Mouse (Mus musculus) MN1 (cell line): ENCODE data around the gene Epha8.
A peak's percentile ranks its signal among the peaks of the same experiment; 100 is the strongest.

ENCODE experiments used
- DNase-seq: peaks from one replicate; pipeline ENCODE4 v3.0.0-alpha.2; 2016; ENCODE audit warnings: low spot score

Gene Epha8

DNA sequence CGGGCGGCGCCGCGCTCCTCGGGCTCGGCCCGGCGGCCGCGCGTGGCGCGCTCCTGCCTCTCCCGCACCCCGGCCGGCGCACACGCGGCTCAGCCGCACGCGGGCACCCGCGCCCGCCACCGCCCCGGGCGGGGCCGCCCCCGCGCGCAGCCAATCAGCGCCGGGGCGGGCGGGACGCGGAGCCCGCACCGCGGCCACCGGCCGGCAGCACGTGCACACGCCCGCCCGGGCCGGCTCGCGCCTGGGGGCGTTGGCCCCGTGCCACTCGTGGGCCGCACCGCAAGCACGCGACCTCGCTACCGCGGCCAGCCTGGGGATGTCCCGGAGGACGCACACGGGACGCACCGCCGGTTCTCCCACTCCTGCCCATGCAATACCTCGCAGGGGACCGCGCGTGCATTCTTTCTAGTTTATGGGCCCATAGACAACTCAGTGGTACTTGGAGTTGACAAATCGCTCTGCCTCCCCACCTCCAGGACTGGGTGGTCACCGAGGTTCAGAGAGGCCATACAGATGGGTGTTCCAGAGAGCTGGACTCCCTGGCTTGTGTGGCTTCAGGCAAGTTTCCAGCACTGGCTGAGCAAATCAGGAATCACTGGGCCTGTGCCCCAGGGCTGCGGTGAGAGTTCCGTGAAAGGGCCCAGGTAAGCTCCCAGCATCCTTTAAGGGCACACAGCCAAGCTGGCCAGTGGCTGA, at the start of gene Epha8:
Gene Epha8 (minus strand): TSS at position 66 of the 696 bp plus-strand sequence.
- DNase-seq = peak; percentile 55

DNA sequence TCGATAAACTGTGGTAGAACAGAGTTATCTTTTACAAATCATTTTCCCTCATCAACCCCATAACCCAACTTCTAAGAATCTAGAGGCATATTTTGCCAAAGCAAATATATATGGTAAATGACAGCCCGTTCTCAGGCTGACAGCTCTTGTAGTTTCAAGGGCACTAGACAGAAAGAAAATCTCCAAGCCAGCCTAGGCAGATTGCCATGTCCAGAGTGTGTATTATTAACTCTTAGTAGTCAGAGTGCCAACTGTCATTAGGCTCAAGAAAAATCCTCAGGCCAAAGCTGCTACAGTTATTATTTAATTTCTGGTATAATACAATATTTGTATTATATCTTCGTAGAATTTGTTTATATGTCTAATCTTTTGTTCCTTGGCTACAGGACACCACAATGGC, 45.2 kb upstream of the Epha8 start:
- no peak for DNase-seq

DNA sequence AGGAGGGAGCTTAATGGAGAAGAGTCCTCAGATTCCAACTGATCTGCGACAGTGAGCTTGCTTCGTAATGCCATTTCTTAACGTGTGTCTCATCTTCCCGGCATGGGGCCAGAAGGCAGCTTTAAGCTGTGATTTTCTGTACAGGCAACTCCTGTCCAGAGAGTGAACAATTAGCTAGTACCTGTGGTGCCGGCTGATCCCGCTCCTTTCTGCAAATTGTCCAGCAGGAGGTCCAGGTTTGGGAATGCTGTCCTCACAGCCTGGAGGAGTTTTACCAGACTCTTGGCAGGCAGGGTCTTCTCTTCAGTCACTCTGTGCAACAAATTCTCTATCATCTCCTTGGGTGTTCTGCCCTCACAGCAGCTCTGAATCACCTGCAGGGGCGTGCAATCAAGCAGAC, 44.4 kb upstream of the Epha8 start:
- no peak for DNase-seq

DNA sequence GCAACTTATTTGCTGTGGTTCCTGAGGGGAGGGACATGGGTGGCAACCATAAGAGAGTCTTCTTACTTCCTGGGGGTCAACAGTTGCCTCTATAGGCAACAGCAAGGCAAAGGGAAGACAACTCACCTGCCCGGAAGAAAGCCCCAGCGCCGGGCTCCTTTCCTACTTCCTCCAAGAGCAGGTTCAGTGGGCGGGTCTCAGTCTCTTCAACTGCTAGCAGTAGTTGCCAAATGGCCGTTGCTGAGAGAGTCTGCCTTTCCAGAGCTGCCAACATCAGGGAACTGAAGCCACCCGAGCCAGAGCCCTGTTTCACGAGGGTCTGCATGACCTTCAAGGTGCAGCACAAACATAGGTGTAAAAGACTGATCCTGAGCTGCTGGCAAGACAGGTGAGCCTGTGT, 41.8 kb upstream of the Epha8 start:
- DNase-seq = no peak

DNA sequence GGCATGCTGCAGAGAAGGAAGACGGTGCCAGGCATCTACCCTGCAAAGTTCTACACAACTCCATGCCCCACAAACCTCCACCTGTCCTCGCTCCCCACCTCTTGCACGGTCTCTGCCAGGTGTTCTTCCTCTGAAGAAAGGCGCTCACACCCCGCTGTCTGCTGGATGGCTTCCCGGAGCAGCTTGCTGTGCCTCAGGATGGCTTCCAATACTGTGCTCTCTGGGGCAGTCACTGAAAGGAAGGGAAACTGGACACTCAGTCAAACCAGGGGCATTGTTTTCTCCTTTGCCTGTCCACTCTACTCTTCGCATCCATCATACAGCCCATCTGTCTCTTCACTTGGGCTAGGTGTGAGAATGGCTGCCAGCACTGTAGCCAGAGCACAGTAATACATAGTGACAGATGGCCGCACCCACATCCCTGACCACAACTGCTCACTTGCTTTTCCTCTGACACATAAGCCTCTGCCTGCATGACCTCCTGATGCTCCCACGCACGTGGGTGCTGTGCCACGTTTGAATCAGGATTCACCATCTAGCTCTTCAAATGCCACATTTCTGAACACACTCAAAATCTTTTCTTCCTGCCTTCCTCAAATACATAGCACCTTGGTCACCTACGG, 41.2 kb upstream of the Epha8 start:
- no peak for DNase-seq

- DNase-seq = no peak
These were observed 40.3 kb upstream of the Epha8 start for GRCm38 (mm10) chr4:136996933-136997332.

GRCm38 (mm10) chr4:136995361-136995760, 38.7 kb upstream of the Epha8 start:
- DNase-seq = no peak

- peak; percentile 59 for DNase-seq
These were observed 25.5 kb upstream of the Epha8 start for GRCm38 (mm10) chr4:136981993-136982695.

DNA sequence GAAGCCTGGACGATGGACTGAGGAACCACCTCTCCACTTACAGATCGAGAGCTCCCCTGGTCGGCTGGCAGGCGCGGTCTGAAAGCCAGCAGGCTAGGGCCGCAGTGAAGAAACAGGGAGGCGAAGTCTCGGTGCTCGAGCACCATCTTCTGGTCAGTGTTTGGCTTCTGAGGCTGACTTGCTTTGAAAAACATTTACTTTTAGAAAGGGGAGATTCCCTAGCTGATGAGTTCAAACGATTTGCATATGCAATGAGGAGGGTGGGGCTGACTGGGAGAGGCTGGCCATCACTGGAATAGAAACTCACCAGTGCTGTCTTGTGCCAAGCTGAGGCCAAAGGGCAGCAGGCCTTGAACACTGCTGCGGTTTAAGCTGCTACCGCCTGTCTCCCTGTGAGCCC, 24.7 kb upstream of the Epha8 start:
- peak; percentile 94 for DNase-seq

GRCm38 (mm10) chr4:136980921-136981320, 24.3 kb upstream of the Epha8 start:
- DNase-seq = peak; percentile 60

DNA sequence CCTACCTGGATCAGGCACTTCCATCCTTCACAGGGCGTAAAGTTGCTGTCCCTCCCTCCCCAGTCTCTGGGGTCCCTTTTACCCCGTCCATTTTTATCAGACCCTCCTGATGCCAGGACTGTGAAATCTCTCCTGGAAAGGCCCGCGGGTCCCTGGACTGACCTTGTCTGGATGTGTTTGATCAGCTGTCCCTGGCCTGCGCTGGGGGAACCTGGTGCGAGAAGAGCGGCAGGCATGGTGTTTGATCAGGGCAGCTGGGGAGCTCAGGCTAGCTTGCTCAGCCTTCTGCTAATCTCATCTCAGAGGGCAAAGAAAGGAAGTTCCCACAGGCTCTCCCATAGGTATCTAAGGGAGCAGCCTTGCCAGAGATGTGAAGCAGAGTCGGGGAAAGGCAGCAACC, 20.6 kb upstream of the Epha8 start:
- no peak for DNase-seq

- DNase-seq = peak; percentile 81
These were observed 14.3 kb upstream of the Epha8 start for GRCm38 (mm10) chr4:136970939-136971338.

DNA sequence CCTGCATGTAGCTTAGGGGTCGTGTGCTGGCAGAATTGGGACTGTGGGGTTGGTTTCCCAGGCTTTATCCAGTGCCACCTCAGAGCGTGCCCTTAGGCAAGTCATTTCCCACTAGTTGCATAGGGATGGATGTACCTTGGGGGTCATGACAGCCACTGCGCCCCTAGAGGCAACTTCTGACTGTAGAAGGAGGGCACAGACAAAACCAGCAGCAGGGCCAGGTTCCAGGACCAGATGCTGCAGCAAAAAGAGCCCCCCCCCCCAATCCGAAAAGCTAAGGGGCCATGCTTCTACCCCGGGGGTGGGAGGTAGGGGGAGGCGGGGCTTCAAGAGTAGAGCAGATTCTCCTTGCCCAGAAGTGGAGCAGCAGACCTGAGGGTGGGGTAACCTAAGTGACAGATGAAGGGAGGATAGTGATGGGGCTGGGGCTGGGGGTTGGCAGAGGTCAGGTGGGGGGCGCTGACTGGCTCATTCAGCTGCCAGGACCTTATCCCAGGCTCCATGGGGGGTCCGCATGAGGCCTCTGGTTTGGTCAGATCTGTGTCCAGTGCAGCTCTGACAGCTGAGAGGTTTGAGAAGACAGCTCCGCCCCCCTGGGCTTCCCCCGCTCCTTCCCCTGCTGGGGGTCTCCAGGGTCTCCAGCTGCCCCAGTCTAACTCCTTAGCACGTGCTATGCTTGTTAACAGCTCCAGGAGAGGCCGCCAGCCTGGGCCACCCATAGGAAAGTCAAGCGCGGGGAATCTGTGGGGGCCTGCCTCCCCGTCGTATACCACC, 13.1 kb upstream of the Epha8 start:
- DNase-seq = no peak

- no peak for DNase-seq
These were observed 12.5 kb upstream of the Epha8 start for GRCm38 (mm10) chr4:136969096-136969495.

DNA sequence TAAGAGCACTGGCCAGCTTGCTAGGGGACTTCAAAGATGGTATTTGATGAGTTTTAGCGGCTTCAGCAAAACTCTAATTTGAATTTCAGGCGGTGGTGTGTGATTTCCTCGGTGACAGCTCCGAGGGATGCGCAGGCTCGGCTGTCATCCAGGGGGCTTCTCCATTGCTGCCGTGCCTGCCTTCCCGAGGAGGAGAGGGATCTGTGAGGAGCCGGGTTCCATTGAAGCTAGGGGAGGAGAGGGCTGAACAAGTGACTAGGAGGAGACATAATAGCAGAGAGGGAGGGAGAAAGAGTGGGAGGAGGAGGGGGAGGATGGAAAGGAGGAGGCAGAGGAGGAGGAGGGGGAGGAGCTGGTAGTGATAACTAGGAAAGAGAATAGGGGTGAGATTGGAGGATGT, 10.9 kb upstream of the Epha8 start:
- no peak for DNase-seq

DNA sequence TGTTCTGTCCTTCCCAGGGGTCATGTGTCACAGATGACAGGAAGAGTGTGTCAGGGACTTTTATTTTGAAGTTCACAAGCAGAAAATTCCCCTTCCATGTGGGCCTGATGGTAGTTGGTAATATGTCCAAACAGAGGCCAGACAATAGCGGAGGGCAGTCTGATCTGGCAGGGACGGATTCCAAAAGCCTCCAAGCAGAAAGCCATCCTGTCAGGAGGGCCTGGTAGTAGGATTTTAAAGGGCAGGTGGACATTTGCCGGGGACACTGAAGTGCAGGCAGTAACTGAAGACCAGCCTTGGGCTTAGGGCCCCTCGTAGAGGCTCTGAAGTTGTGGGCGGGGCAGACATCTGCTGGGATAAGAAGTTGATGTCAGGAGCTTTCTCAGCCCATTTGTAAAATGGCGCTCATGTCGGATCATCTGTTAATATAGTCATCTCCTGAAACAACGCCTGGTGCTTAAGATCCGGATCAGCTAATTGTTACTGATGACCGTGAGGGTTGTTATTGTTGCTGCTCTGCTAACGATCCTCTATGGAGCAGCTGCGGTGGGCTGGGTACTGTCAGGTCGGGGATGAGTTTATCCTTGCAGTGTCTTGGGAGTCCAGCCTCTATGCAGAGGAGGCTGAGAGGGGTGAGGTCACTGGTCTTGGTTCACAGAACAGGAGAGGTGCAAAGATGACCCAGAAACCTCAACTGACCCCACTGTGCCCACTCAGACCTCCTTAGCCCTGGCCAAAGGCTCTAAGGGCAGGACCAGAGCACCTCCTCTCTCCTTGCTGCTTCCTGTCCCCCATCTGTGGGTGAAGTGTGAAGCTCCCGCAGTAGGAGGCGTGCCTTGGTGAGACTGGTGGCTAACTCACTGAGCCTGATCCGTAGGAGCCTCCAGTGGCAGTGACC, 10.1 kb upstream of the Epha8 start:
- no peak for DNase-seq

DNA sequence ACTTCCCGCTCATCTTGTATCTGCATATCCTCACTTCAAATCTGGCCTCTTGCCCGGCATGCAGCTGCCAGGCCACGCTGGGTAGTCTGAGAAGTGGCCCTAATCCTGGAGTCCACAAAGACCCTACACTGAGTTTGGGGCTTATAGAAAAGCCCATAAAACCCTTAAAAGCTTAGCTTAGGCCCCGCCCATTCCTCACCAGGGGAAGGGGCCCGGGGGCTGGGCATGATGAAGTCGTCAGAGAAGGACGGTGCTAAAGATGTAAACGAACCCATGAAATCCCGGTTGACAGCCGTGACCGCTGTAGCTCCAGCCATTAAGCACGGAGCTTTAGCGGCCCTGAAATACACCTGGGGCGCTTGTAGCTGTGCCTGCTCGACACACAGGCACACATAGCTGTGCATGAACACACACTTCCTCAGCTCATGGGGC, 8.4 kb upstream of the Epha8 start:
- DNase-seq = no peak

GRCm38 (mm10) chr4:136962447-136962846, 5.8 kb upstream of the Epha8 start:
- no peak for DNase-seq

DNA sequence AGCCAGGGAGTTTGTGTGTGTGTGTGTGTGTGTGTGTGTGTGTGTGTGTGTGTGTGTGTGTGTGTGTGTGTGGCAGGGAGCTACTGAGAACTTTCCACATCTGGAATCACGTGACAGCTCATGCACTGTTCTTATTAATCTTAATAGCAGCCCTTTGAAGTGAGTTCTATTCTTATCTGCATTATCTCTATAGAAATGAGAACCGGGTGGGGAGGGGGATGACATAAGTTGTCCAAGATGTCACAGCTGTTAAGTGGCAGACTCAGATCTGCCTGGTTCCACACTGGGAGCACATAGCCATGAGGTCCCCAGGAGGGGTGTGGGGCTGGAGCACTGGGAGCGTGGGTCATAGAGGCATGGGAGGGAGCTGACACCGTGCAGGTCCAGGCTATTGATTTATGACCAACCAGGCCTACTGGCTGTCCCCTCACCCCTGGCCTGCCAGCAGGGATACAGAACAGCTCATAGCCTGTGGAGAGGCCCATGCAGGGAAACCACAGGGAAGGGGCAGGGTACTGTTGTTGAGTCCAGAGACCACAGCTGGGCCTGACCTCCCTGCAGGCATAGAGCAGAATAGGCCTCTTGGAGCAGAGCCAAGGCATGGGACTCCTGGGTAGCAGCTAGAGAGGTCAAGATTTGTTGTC, 5.1 kb upstream of the Epha8 start:
- DNase-seq = peak; percentile 62

DNA sequence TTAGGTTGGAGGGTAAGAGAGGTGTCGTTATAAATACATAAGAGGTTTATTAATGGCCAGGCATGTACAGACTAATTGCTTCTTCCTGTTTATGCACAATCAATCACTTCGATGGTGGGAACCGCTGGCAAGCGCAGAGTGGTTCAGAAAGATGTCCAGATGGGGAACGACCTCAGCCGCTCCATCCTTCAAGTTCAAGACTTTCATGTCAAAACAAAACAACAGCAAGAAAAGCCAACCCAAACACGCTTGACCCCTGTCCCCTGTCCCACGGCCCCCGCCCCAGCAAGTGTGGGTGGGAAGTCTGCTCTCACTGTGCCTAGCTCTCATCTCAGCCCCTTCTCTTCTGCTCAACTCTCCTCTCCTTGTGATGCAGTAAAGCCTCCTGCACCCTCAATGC, 4.0 kb upstream of the Epha8 start:
- no peak for DNase-seq

DNA sequence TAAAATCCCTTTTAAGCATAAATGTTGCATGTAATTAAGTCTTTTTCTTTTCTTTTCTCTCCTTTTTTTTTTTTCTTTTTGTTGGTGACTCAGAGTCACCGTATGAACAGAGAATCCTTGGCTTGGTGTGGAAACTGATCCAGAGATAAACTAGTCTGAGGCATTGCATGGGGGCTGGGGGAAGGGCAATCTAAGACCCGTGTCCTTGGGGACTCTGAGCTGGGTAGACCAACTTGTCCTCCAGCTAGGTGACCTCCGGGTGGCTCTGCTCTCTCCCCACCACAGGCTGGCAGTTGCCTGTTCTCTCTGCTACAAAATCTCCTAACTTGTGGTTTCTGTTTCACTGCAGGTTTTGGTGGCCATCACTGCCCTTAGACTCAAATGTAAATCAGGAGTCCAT, 3.5 kb upstream of the Epha8 start:
- peak; percentile 36 for DNase-seq
